Mouse (Mus musculus) forebrain, embryonic 16.5 days (tissue): Measurements from ENCODE around the gene Pank2. TPM values are rescaled to one million over a fixed set of nuclear protein-coding genes. Genes with fewer than 3 reads are reported as not detected.
"Not testable (repeated sequence)": the region's sequence is repeated elsewhere in the genome, so short reads cannot be mapped to it uniquely, and the experiment has no call there.

Experiments used
- ATAC-seq: fragments of 200-750 bp; cut with Nextera tagmentation; 2 replicates; pipeline ENCODE4 v1.8.0; 2017; ENCODE audit warnings: mild to moderate bottlenecking, moderate library complexity
- H3K27ac ChIP-seq: fragments of 300-500 bp; sonication (generic); 2 replicates; pipeline ENCODE4 v1.5.1; 2014; ENCODE audit warnings: low read length, control low read depth
- H3K27me3 ChIP-seq: fragments of 300-500 bp; sonication (generic); replicated peaks from 2 replicates; pipeline ENCODE4 v1.6.1; 2014; ENCODE audit warnings: low read length; ENCODE audit not compliant: control insufficient read depth, insufficient read depth
- H3K36me3 ChIP-seq: fragments of 300-500 bp; sonication (generic); 2 replicates; pipeline ENCODE4 v1.6.1; 2014; ENCODE audit not compliant: control insufficient read depth, insufficient read depth
- H3K4me1 ChIP-seq: fragments of 300-500 bp; sonication (generic); replicated peaks from 2 replicates; pipeline ENCODE4 v1.6.1; 2014; ENCODE audit warnings: low read length; ENCODE audit not compliant: control insufficient read depth, insufficient read depth
- H3K4me2 ChIP-seq: fragments of 300-500 bp; sonication (generic); 2 replicates; pipeline ENCODE4 v1.6.1; 2014; ENCODE audit warnings: mild to moderate bottlenecking, low read length, control low read depth
- H3K4me3 ChIP-seq: fragments of 300-500 bp; sonication (generic); replicated peaks from 2 replicates; pipeline ENCODE4 v1.5.1; 2014; ENCODE audit warnings: mild to moderate bottlenecking, low read length, control low read depth
- H3K9ac ChIP-seq: fragments of 300-500 bp; sonication (generic); replicated peaks from 2 replicates; pipeline ENCODE4 v1.6.1; 2014; ENCODE audit warnings: low read depth, low read length, control low read depth
- H3K9me3 ChIP-seq: fragments of 300-500 bp; sonication (generic); 2 replicates; pipeline ENCODE4 v1.6.1; 2016; ENCODE audit warnings: low read length; ENCODE audit not compliant: control insufficient read depth
- WGBS: fragments of 180-500 bp; shearing (Covaris S2); extraction: QIAGEN DNeasy Blood & Tissue Kit; methylation state at CpG from one replicate; pipeline ENCODE4 v1.1.7; 2014; 5-methylcytosine and 5-hydroxymethylcytosine counted together
- polyA plus RNA-seq: library from polyadenylated mRNA; unstranded; fragments of >200 nt; fragmentation: Nextera tagmentation; extraction: Ambion mirVana; gene quantifications from 2 replicates; pipeline ENCODE4 v1.2.1, GENCODE M21; 2015

The Pank2 gene
- polyA plus RNA-seq, 1 experiment from 2014 or later: 26.9 TPM

- no peak for ATAC-seq
- H3K4me2 ChIP-seq: no peak overlapping the region
- no peaks in the 10 kb centered on the region for H3K4me1 ChIP-seq
- no peak overlapping the region for H3K4me3 ChIP-seq
- no peaks in the 10 kb centered on the region for H3K9me3 ChIP-seq
- no peaks in the 10 kb centered on the region for H3K27me3 ChIP-seq
- WGBS: 88% methylated on average over 1 of the region's 1 CpGs
- H3K9ac ChIP-seq: no peak overlapping the region
- peaks cover 11% of the 10 kb centered on the region for H3K36me3 ChIP-seq
- H3K27ac ChIP-seq: no peak overlapping the region
Measured at GRCm38 (mm10) chr2:131281596-131281995, 19.3 kb downstream of the Pank2 start.

GRCm38 (mm10) chr2:131286276-131286675 lies 24.0 kb downstream of the Pank2 start:
- no peaks in the 10 kb centered on the region for H3K9me3 ChIP-seq
- H3K4me1 ChIP-seq: no peaks in the 10 kb centered on the region
- no peak overlapping the region for H3K9ac ChIP-seq
- no peak overlapping the region for H3K4me2 ChIP-seq
- H3K27ac ChIP-seq: no peak overlapping the region
- H3K27me3 ChIP-seq: no peaks in the 10 kb centered on the region
- H3K4me3 ChIP-seq: no peak overlapping the region
- 96% methylated on average over 1 of the region's 1 CpGs for WGBS
- H3K36me3 ChIP-seq: peaks cover 21% of the 10 kb centered on the region
- no peak for ATAC-seq

- no peak overlapping the region for H3K9ac ChIP-seq
- H3K27me3 ChIP-seq: no peaks in the 10 kb centered on the region
- H3K36me3 ChIP-seq: peaks cover 28% of the 10 kb centered on the region
- H3K9me3 ChIP-seq: no peaks in the 10 kb centered on the region
- no peak overlapping the region for H3K4me3 ChIP-seq
- H3K4me2 ChIP-seq: no peak overlapping the region
- no peak overlapping the region for H3K27ac ChIP-seq
- no peaks in the 10 kb centered on the region for H3K4me1 ChIP-seq
- ATAC-seq: no peak
Measured at GRCm38 (mm10) chr2:131290669-131291068, 28.4 kb downstream of the Pank2 start.

- Histone ChIP-seq H3K4me3 (no peak overlapping the region), H3K27me3 (no peaks in the 10 kb centered on the region), H3K4me1 (no peaks in the 10 kb centered on the region), H3K36me3 (peaks cover 17% of the 10 kb centered on the region), H3K4me2 (no peak overlapping the region), H3K9me3 (no peaks in the 10 kb centered on the region), H3K9ac (no peak overlapping the region), H3K27ac (no peak overlapping the region)
- no peak for ATAC-seq
- WGBS: 82% methylated on average over 2 of the region's 2 CpGs
Measured at GRCm38 (mm10) chr2:131296746-131297261, 34.5 kb downstream of the Pank2 start.

- H3K9ac ChIP-seq, H3K27ac ChIP-seq, ATAC-seq, H3K9me3 ChIP-seq, H3K4me2 ChIP-seq, H3K4me1 ChIP-seq, H3K4me3 ChIP-seq, H3K27me3 ChIP-seq: not testable (repeated sequence)
- 51% methylated on average over 7 of the region's 7 CpGs for WGBS
- peaks cover 21% of the 10 kb centered on the region for H3K36me3 ChIP-seq
Measured at GRCm38 (mm10) chr2:131298674-131299073, 36.4 kb downstream of the Pank2 start.

GRCm38 (mm10) chr2:131300485-131300884 lies 38.2 kb downstream of the Pank2 start:
- H3K4me1 ChIP-seq: no peaks in the 10 kb centered on the region
- no peaks in the 10 kb centered on the region for H3K27me3 ChIP-seq
- no peak overlapping the region for H3K27ac ChIP-seq
- no peak for ATAC-seq
- 88% methylated on average over 2 of the region's 2 CpGs for WGBS
- peaks cover 22% of the 10 kb centered on the region for H3K36me3 ChIP-seq
- H3K4me2 ChIP-seq: no peak overlapping the region
- no peak overlapping the region for H3K4me3 ChIP-seq
- H3K9ac ChIP-seq: no peak overlapping the region
- H3K9me3 ChIP-seq: no peaks in the 10 kb centered on the region

- Histone ChIP-seq H3K9ac (no peak overlapping the region), H3K4me3 (no peak overlapping the region), H3K36me3 (peaks cover 17% of the 10 kb centered on the region), H3K4me1 (no peaks in the 10 kb centered on the region), H3K27me3 (no peaks in the 10 kb centered on the region), H3K9me3 (no peaks in the 10 kb centered on the region), H3K4me2 (no peak overlapping the region), H3K27ac (no peak overlapping the region)
- ATAC-seq: no peak
Measured at GRCm38 (mm10) chr2:131301635-131302034, 39.3 kb downstream of the Pank2 start.

GRCm38 (mm10) chr2:131304497-131304896 lies 42.2 kb downstream of the Pank2 start:
- 83% methylated on average over 9 of the region's 9 CpGs for WGBS
- Histone ChIP-seq H3K9me3 (no peaks in the 10 kb centered on the region), H3K4me2 (no peak overlapping the region), H3K4me1 (no peaks in the 10 kb centered on the region), H3K9ac (no peak overlapping the region), H3K36me3 (peaks cover 13% of the 10 kb centered on the region), H3K4me3 (no peak overlapping the region), H3K27ac (no peak overlapping the region), H3K27me3 (no peaks in the 10 kb centered on the region)
- ATAC-seq: no peak

- not testable (repeated sequence) for H3K4me3 ChIP-seq, ATAC-seq, H3K4me1 ChIP-seq, H3K27me3 ChIP-seq, H3K4me2 ChIP-seq, H3K27ac ChIP-seq, H3K9ac ChIP-seq, H3K9me3 ChIP-seq
- H3K36me3 ChIP-seq: peaks cover 13% of the 10 kb centered on the region
- WGBS: 65% methylated on average over 1 of the region's 1 CpGs
Measured at GRCm38 (mm10) chr2:131305226-131305625, 42.9 kb downstream of the Pank2 start.

- no peaks in the 10 kb centered on the region for H3K27me3 ChIP-seq
- H3K9ac ChIP-seq: no peak overlapping the region
- no peak overlapping the region for H3K4me3 ChIP-seq
- no peaks in the 10 kb centered on the region for H3K9me3 ChIP-seq
- no peak overlapping the region for H3K27ac ChIP-seq
- peaks cover 17% of the 10 kb centered on the region for H3K36me3 ChIP-seq
- ATAC-seq: no peak
- H3K4me1 ChIP-seq: no peaks in the 10 kb centered on the region
- WGBS: 88% methylated on average over 5 of the region's 5 CpGs
- no peak overlapping the region for H3K4me2 ChIP-seq
Measured at GRCm38 (mm10) chr2:131307391-131307790, 45.1 kb downstream of the Pank2 start.
